Mouse (Mus musculus) stomach, postnatal 0 days (tissue): ENCODE data around the gene Gm9732. TPM values are rescaled to one million over a fixed set of nuclear protein-coding genes. Genes with fewer than 3 reads are reported as not detected.
A peak's percentile ranks its signal among the peaks of the same experiment; 100 is the strongest.
"Not testable (repeated sequence)": the region's sequence is repeated elsewhere in the genome, so short reads cannot be mapped to it uniquely, and the experiment has no call there.

ENCODE experiments used
- ATAC-seq: fragments of 200-750 bp; cut with Nextera tagmentation; 2 replicates; pipeline ENCODE4 v1.8.0; 2017; ENCODE audit not compliant: low FRiP score, low TSS enrichment
- DNase-seq: peaks from one replicate; pipeline ENCODE4 v3.0.0-alpha.2; 2016; ENCODE audit warnings: low spot score
- H3K27ac ChIP-seq: fragments of 300-500 bp; sonication (generic); replicated peaks from 2 replicates; pipeline ENCODE4 v1.5.1; 2014; ENCODE audit warnings: mild to moderate bottlenecking, control low read depth
- H3K27me3 ChIP-seq: fragments of 300-500 bp; sonication (generic); 2 replicates; pipeline ENCODE4 v1.6.1; 2014; ENCODE audit warnings: low read length; ENCODE audit not compliant: control insufficient read depth, insufficient read depth
- H3K36me3 ChIP-seq: fragments of 300-500 bp; sonication (generic); 2 replicates; pipeline ENCODE4 v1.6.1; 2014; ENCODE audit warnings: low read length, mixed read lengths; ENCODE audit not compliant: control insufficient read depth, insufficient read depth
- H3K4me1 ChIP-seq: fragments of 300-500 bp; sonication (generic); replicated peaks from 2 replicates; pipeline ENCODE4 v1.6.1; 2014; ENCODE audit warnings: antibody characterized with exemption; ENCODE audit not compliant: control insufficient read depth, insufficient read depth
- H3K4me2 ChIP-seq: fragments of 300-500 bp; sonication (generic); replicated peaks from 2 replicates; pipeline ENCODE4 v1.6.1; 2014; ENCODE audit warnings: low read depth, mild to moderate bottlenecking, control low read depth, moderate library complexity
- H3K4me3 ChIP-seq: fragments of 300-500 bp; sonication (generic); 2 replicates; pipeline ENCODE4 v1.5.1; 2014; ENCODE audit warnings: low read depth, low read length, control low read depth
- H3K9ac ChIP-seq: fragments of 300-500 bp; sonication (generic); 2 replicates; pipeline ENCODE4 v1.6.1; 2014; ENCODE audit warnings: mild to moderate bottlenecking, low read length, control low read depth, mixed read lengths
- H3K9me3 ChIP-seq: fragments of 300-500 bp; sonication (generic); 2 replicates; pipeline ENCODE4 v1.6.1; 2016; ENCODE audit warnings: low read length; ENCODE audit not compliant: control insufficient read depth
- CTCF ChIP-seq: IDR thresholded peaks from 2 replicates; pipeline ENCODE4 v1.5.1; 2016; ENCODE audit warnings: antibody characterized with exemption, low read depth, mild to moderate bottlenecking, moderate library complexity
- WGBS: fragments of 180-500 bp; shearing (Covaris S2); extraction: QIAGEN DNeasy Blood & Tissue Kit; methylation state at CpG from one replicate; pipeline ENCODE4 v1.1.7; 2014; 5-methylcytosine and 5-hydroxymethylcytosine counted together
- polyA plus RNA-seq: library from polyadenylated mRNA; unstranded; fragments of >200 nt; fragmentation: Nextera tagmentation; extraction: Ambion mirVana; gene quantifications from 2 replicates; pipeline ENCODE4 v1.2.1, GENCODE M21; 2015

Gene Gm9732
- polyA plus RNA-seq = not detected in 2 replicates

DNA sequence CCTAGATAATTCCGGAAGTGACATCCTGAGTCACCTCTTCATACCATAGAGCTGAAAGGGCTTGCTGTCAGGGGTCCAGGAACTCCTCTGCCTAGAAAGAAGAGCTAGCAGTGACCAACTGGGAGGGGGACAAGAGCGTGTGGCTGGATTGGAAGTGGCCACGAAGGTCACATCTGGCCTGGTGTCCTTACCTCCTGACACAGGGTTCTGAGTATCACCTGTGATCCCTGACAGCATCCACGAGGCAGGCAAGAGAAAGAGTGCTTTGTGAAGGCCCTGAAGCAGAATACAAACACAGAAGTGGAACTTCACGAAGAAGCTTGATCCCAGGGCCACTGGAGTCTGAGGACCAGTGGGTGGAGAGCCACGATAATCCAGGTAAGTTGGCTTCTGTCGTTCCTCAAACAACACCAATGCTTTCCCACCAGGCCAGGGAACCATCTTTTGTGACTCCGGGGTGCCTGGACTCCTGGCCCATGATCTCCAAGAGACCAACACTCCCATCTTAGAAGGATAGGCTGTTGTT lies at the start of gene Gm9732:
TSS of gene Gm9732 (plus strand) at position 51 of the 526 bp plus-strand sequence.
- not testable (repeated sequence) for H3K4me2 ChIP-seq, H3K4me3 ChIP-seq, H3K27ac ChIP-seq, H3K27me3 ChIP-seq, H3K9me3 ChIP-seq, ATAC-seq, DNase-seq, H3K4me1 ChIP-seq, H3K9ac ChIP-seq, H3K36me3 ChIP-seq
- 82% methylated on average over 8 of the region's 8 CpGs for WGBS

GRCm38 (mm10) chr14:43235204-43235603 lies 39.6 kb upstream of the Gm9732 start, which contains the start of gene Gm8122:
Gene Gm8122, minus strand, starts transcription at chr14:43235304.
- ATAC-seq, H3K27ac ChIP-seq, H3K36me3 ChIP-seq, H3K4me2 ChIP-seq, H3K4me1 ChIP-seq, DNase-seq, H3K9ac ChIP-seq, H3K4me3 ChIP-seq, H3K27me3 ChIP-seq, H3K9me3 ChIP-seq: not testable (repeated sequence)
- WGBS = 92% methylated on average over 3 of the region's 4 CpGs

- H3K4me3 ChIP-seq, H3K9me3 ChIP-seq, H3K27me3 ChIP-seq, H3K4me1 ChIP-seq, H3K4me2 ChIP-seq, H3K36me3 ChIP-seq, H3K9ac ChIP-seq, H3K27ac ChIP-seq, ATAC-seq, DNase-seq: not testable (repeated sequence)
These were observed 37.1 kb upstream of the Gm9732 start for GRCm38 (mm10) chr14:43237769-43238168.

GRCm38 (mm10) chr14:43249611-43250170 lies 25.1 kb upstream of the Gm9732 start:
- 19% methylated on average over 9 of the region's 12 CpGs for WGBS
- H3K9ac ChIP-seq, H3K27me3 ChIP-seq, H3K9me3 ChIP-seq, H3K27ac ChIP-seq, DNase-seq, H3K4me2 ChIP-seq, ATAC-seq, H3K4me1 ChIP-seq, H3K4me3 ChIP-seq, H3K36me3 ChIP-seq: not testable (repeated sequence)

GRCm38 (mm10) chr14:43250549-43251253 lies 24.1 kb upstream of the Gm9732 start:
- H3K27me3 ChIP-seq, H3K4me1 ChIP-seq, H3K27ac ChIP-seq, H3K36me3 ChIP-seq, ATAC-seq, H3K9ac ChIP-seq, H3K9me3 ChIP-seq, H3K4me3 ChIP-seq, H3K4me2 ChIP-seq: not testable (repeated sequence)
- peak; percentile 11 for DNase-seq
- TF ChIP-seq CTCF = 0 out of 2 replicates have a peak, but pooled peaks have one; percentile 12
- 34% methylated on average over 5 of the region's 6 CpGs for WGBS

GRCm38 (mm10) chr14:43256511-43256910 lies 18.3 kb upstream of the Gm9732 start:
- not testable (repeated sequence) for H3K27ac ChIP-seq, H3K27me3 ChIP-seq, H3K4me3 ChIP-seq, H3K4me1 ChIP-seq, H3K9ac ChIP-seq, H3K4me2 ChIP-seq, DNase-seq, ATAC-seq, H3K9me3 ChIP-seq, H3K36me3 ChIP-seq
- 66% methylated on average over 1 of the region's 1 CpGs for WGBS

GRCm38 (mm10) chr14:43258349-43258748 lies 16.5 kb upstream of the Gm9732 start, which contains the start of gene Gm8126:
Gene Gm8126, plus strand, starts transcription at chr14:43258649.
- not testable (repeated sequence) for H3K4me2 ChIP-seq, H3K36me3 ChIP-seq, H3K9me3 ChIP-seq, ATAC-seq, H3K27me3 ChIP-seq, H3K4me3 ChIP-seq, H3K9ac ChIP-seq, H3K4me1 ChIP-seq, H3K27ac ChIP-seq, DNase-seq
- WGBS = 83% methylated on average over 3 of the region's 4 CpGs

- not testable (repeated sequence) for DNase-seq, H3K4me3 ChIP-seq, H3K9ac ChIP-seq, H3K4me1 ChIP-seq, H3K27me3 ChIP-seq, H3K9me3 ChIP-seq, H3K27ac ChIP-seq, H3K4me2 ChIP-seq, H3K36me3 ChIP-seq, ATAC-seq
- WGBS = 84% methylated on average over 3 of the region's 3 CpGs
These were observed 11.4 kb upstream of the Gm9732 start for GRCm38 (mm10) chr14:43263421-43263820.
